Mouse (Mus musculus) embryo, embryonic 11 days (tissue): Measurements from ENCODE around the gene Nptxr.

ENCODE experiments used
- DNase-seq: peaks from one replicate; pipeline ENCODE4 v3.0.0-alpha.2; 2015

Nptxr gene

GRCm38 (mm10) chr15:79790111-79790510, 14.5 kb downstream of the Nptxr start:
- no peak for DNase-seq

GRCm38 (mm10) chr15:79787815-79788214, 16.8 kb downstream of the Nptxr start:
- no peak for DNase-seq

GRCm38 (mm10) chr15:79785056-79785455, 19.5 kb downstream of the Nptxr start:
- DNase-seq: no peak

GRCm38 (mm10) chr15:79777749-79778148, 26.8 kb downstream of the Nptxr start, which contains the start of gene Dnal4:
Dnal4 (minus strand) TSS chr15:79777849.
- DNase-seq: no peak

GRCm38 (mm10) chr15:79775662-79776061, 28.9 kb downstream of the Nptxr start:
- DNase-seq: no peak

- peak; percentile 98 for DNase-seq
Measured at GRCm38 (mm10) chr15:79774117-79775027, 30.2 kb downstream of the Nptxr start.

- no peak for DNase-seq
Measured at GRCm38 (mm10) chr15:79770629-79771240, 33.8 kb downstream of the Nptxr start.

GRCm38 (mm10) chr15:79768302-79768701, 36.3 kb downstream of the Nptxr start:
- DNase-seq: no peak

GRCm38 (mm10) chr15:79767327-79767961, 37.1 kb downstream of the Nptxr start:
- DNase-seq: no peak

- DNase-seq: no peak
Measured at GRCm38 (mm10) chr15:79766586-79767071, 37.9 kb downstream of the Nptxr start.

- DNase-seq: no peak
Measured at GRCm38 (mm10) chr15:79766168-79766567, 38.4 kb downstream of the Nptxr start.

GRCm38 (mm10) chr15:79765361-79765760, 39.2 kb downstream of the Nptxr start:
- DNase-seq: no peak

- DNase-seq: no peak
Measured at GRCm38 (mm10) chr15:79764539-79765267, 39.9 kb downstream of the Nptxr start.

- no peak for DNase-seq
Measured at GRCm38 (mm10) chr15:79763601-79764246, 40.8 kb downstream of the Nptxr start.

GRCm38 (mm10) chr15:79763001-79763400, 41.6 kb downstream of the Nptxr start:
- DNase-seq: no peak

- DNase-seq: no peak
Measured at GRCm38 (mm10) chr15:79760956-79761355, 43.6 kb downstream of the Nptxr start.

- DNase-seq: no peak
Measured at GRCm38 (mm10) chr15:79757118-79757517, 47.4 kb downstream of the Nptxr start.

GRCm38 (mm10) chr15:79755977-79756625, 48.5 kb downstream of the Nptxr start:
- no peak for DNase-seq

GRCm38 (mm10) chr15:79755176-79755575, 49.4 kb downstream of the Nptxr start:
- DNase-seq: no peak

GRCm38 (mm10) chr15:79753873-79754272, 50.7 kb downstream of the Nptxr start:
- no peak for DNase-seq

- DNase-seq: no peak
Measured at GRCm38 (mm10) chr15:79753420-79753752, 51.2 kb downstream of the Nptxr start.
